Mouse (Mus musculus) cerebellum, postnatal 14 days (tissue): ENCODE measurements around the gene Pkig.

Experiments
- DNase-seq, 2 experiments: peaks; one replicate each; pipeline ENCODE4 v3.0.0; 2021; ENCODE audit warnings: mixed read lengths in 2 of 2

Gene Pkig

GRCm38 (mm10) chr2:163712473-163712872 is 54.3 kb downstream of the Pkig start:
- no peak for DNase-seq

- DNase-seq: no peak
Measured at GRCm38 (mm10) chr2:163712874-163713273, 54.7 kb downstream of the Pkig start.

- DNase-seq: no peak
Measured at GRCm38 (mm10) chr2:163713340-163713739, 55.2 kb downstream of the Pkig start.

- no peak for DNase-seq
Measured at GRCm38 (mm10) chr2:163716448-163716847, 58.3 kb downstream of the Pkig start.

GRCm38 (mm10) chr2:163716853-163717252 is 58.7 kb downstream of the Pkig start:
- DNase-seq: no peak

- peak in 1 of 2 experiments; percentile 41 for DNase-seq
Measured at GRCm38 (mm10) chr2:163718526-163718925, 60.3 kb downstream of the Pkig start.

GRCm38 (mm10) chr2:163718951-163719603 is 60.9 kb downstream of the Pkig start:
- peak; percentile 92 to 94 for DNase-seq

GRCm38 (mm10) chr2:163719616-163720015 is 61.4 kb downstream of the Pkig start:
- no peak for DNase-seq

- DNase-seq: peak; percentile 89 to 94
Measured at GRCm38 (mm10) chr2:163722550-163722949, 64.4 kb downstream of the Pkig start.

- no peak for DNase-seq
Measured at GRCm38 (mm10) chr2:163726766-163727393, 68.7 kb downstream of the Pkig start.

- no peak for DNase-seq
Measured at GRCm38 (mm10) chr2:163728300-163728699, 70.1 kb downstream of the Pkig start.

GRCm38 (mm10) chr2:163732021-163732420 is 73.8 kb downstream of the Pkig start:
- no peak for DNase-seq

GRCm38 (mm10) chr2:163735163-163735562 is 77.0 kb downstream of the Pkig start:
- DNase-seq: no peak

GRCm38 (mm10) chr2:163735980-163736379 is 77.8 kb downstream of the Pkig start:
- DNase-seq: no peak

- no peak for DNase-seq
Measured at GRCm38 (mm10) chr2:163742656-163743055, 84.5 kb downstream of the Pkig start.

GRCm38 (mm10) chr2:163743357-163743756 is 85.2 kb downstream of the Pkig start:
- no peak for DNase-seq

GRCm38 (mm10) chr2:163744801-163745570 is 86.8 kb downstream of the Pkig start:
- DNase-seq: no peak

GRCm38 (mm10) chr2:163749647-163750611 is 91.7 kb downstream of the Pkig start, which contains the start of gene Ada:
Gene Ada (minus strand): TSS chr2:163750239.
- peak; percentile 51 to 52 for DNase-seq

GRCm38 (mm10) chr2:163754228-163754627 is 96.0 kb downstream of the Pkig start:
- no peak for DNase-seq

- peak; percentile 37 to 45 for DNase-seq
Measured at GRCm38 (mm10) chr2:163756723-163757122, 98.5 kb downstream of the Pkig start.

GRCm38 (mm10) chr2:163758146-163758545 is 100.0 kb downstream of the Pkig start:
- no peak for DNase-seq

- no peak for DNase-seq
Measured at GRCm38 (mm10) chr2:163760589-163760988, 102.4 kb downstream of the Pkig start.
